Mouse (Mus musculus) adrenal gland, adult 8-10 months (tissue): ENCODE results near the gene Ncr1. TPM values are rescaled to one million over a fixed set of nuclear protein-coding genes. Genes with fewer than 3 reads are reported as not detected.
"Not testable (repeated sequence)": the region's sequence is repeated elsewhere in the genome, so short reads cannot be mapped to it uniquely, and the experiment has no call there.

Source experiments
- DNase-seq: peaks from one replicate; pipeline ENCODE4 v3.0.0; 2022
- microRNA-seq, 2 experiments: library from miRNA; unstranded; fragments of <30 nt; microRNA quantifications; one replicate each; pipeline ENCODE4 v1.2.0; 2022
- total RNA-seq, 4 experiments: library from RNA; stranded (reverse); gene quantifications; 2 replicates each; pipeline ENCODE4 v1.2.4; 2022

Ncr1 gene
- total RNA-seq: under 1 TPM; 0.25 to 0.44 (median 0.33) TPM

DNA sequence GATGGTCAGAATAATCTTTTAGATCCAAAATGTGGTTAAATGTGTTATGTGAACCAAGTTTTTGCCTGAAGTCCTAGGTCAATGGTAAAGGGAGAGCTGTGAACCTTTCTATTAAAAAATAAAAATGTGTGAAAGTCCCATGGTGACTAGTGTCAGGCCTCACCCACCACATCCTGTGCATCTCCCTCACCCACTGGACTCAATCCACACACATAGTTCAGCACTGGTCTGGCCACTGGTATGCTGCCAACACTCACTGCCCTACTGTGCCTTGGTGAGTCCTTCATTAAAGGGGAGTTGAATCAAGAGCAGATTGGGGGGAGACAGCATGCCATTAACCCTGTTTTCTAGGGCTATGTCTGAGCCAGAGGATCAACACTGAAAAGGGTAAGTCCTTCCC is at the start of gene Ncr1:
Gene Ncr1, plus strand, starts transcription at position 216 of the 400 bp plus-strand sequence.
- DNase-seq: no peak

GRCm38 (mm10) chr7:4292638-4293037 is 44.9 kb upstream of the Ncr1 start:
- no peak for DNase-seq

GRCm38 (mm10) chr7:4297189-4297588 is 40.3 kb upstream of the Ncr1 start:
- no peak for DNase-seq

- no peak for DNase-seq
Measured at GRCm38 (mm10) chr7:4300166-4300565, 37.4 kb upstream of the Ncr1 start.

DNA sequence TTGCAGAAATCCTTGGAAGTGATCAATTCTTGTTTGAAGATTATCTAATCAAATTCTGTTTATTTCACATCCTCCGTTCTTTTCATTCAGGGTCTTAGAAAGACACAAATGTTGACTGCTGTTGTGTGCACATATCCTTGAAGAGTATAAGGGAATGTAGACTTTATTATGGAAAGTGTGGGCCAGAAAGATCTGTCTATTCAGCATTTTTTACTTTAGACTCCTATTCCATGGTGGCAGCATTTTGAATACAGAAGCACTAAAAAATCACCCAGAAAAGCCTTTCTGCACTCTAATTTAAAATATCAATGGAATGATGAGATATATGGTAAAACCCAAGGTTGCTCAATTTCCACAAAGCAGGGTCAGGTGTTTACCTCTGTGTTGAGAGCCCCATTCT is 34.1 kb upstream of the Ncr1 start:
- no peak for DNase-seq

DNA sequence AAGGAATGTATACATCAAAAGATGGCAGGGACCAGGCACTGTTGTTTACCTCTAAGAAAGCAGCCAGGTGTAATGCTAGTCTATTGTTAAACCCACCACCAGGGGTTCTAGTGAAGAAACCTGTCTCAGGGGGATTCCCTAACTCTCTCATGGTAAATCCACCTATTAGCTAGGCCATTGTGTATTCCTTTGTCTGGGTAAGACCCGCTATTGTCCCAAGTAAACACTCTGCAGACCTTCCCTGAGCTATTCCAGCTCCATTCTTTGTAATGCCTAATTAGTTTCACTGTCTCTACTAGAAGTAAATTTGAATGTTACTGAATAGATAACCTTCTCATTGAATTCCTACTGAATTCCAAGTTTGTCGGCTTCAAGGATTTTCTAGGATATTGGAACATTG is 24.4 kb upstream of the Ncr1 start:
- not testable (repeated sequence) for DNase-seq

GRCm38 (mm10) chr7:4313531-4313930 is 24.0 kb upstream of the Ncr1 start:
- not testable (repeated sequence) for DNase-seq

DNA sequence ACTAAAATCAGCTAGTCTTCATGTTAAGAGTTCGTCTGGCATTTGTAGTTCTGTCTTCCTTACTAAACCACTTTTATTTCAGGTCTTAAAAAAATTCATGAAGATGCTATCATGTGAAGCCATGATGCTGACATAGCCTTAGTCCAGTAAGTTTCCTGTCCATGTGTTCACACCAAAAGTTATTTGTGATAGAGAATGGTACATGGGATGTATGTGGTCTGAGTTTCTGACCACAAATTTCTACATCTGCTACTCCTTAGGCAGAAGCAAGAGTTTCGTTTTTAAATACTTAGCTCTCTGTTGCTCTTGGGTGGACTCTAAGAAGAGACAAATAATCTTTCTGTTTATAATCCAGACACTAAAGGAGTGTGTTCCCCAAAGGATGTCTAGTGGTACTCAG is 14.2 kb upstream of the Ncr1 start:
- DNase-seq: no peak

GRCm38 (mm10) chr7:4373521-4373920 is 36.0 kb downstream of the Ncr1 start:
- no peak for DNase-seq

Small RNAs within 50 kb of the gene (microRNA-seq; reads per million reads assigned to microRNA genes)
- gene Gm24752 (0 reads per million in 2 experiments), gene Gm25349 (0 reads per million in 2 experiments)

Other genes starting within 250 kb of the Ncr1 start
- 1 to 10 TPM in 3 of 4 experiments, under 1 TPM in 1; 0.80 to 2.0 (median 1.6) TPM for gene Ttyh1, start 218.3 kb upstream of the Ncr1 start, total RNA-seq
- 100 to 1,000 TPM in 3 of 4 experiments, 10 to 100 TPM in 1; 83.9 to 238 (median 155) TPM for gene Leng8, start 200.7 kb upstream of the Ncr1 start, total RNA-seq
- 10 to 100 TPM in 3 of 4 experiments, 1 to 10 TPM in 1; 9.7 to 13.0 (median 11.5) TPM for gene Leng9, start 187.3 kb upstream of the Ncr1 start, total RNA-seq
- gene Cdc42ep5, start 172.9 kb upstream of the Ncr1 start, total RNA-seq: 10 to 100 TPM; 26.9 to 41.0 (median 37.1) TPM
- gene Lilra5, start 100.0 kb upstream of the Ncr1 start, total RNA-seq: 1 to 10 TPM; 2.9 to 6.9 (median 4.2) TPM
- gene Gp6, start 60.0 kb downstream of the Ncr1 start, total RNA-seq: under 1 TPM in 3 of 4 experiments, not detected in 1; 0.08 to 0.17 (median 0.09) TPM
- 10 to 100 TPM; 16.7 to 21.4 (median 18.1) TPM for gene Rdh13, start 107.9 kb downstream of the Ncr1 start, total RNA-seq
- 1 to 10 TPM; 2.0 to 6.7 (median 3.9) TPM for gene Eps8l1, start 123.0 kb downstream of the Ncr1 start, total RNA-seq
- 100 to 1,000 TPM in 3 of 4 experiments, 10 to 100 TPM in 1; 76.7 to 152 (median 113) TPM for gene Ppp1r12c, start 164.0 kb downstream of the Ncr1 start, total RNA-seq
- 1 to 10 TPM in 2 of 4 experiments, under 1 TPM in 2; 0.46 to 1.5 (median 1.1) TPM for gene Tnnt1, start 178.7 kb downstream of the Ncr1 start, total RNA-seq
- 1 to 10 TPM; 1.3 to 3.1 (median 2.5) TPM for gene Tnni3, start 186.5 kb downstream of the Ncr1 start, total RNA-seq
- gene Dnaaf3, start 194.7 kb downstream of the Ncr1 start, total RNA-seq: 1 to 10 TPM in 2 of 4 experiments, under 1 TPM in 2; 0.64 to 1.2 (median 1.0) TPM
- 10 to 100 TPM in 1 of 4 experiments, 1 to 10 TPM in 3; 5.7 to 10.0 (median 8.6) TPM for gene Syt5, start 209.8 kb downstream of the Ncr1 start, total RNA-seq